Mouse (Mus musculus): Measurements from ENCODE around the gene Gm42420.

- TF ChIP-seq CTCF (IDR thresholded peaks at IDR 0.05; ENCODE audit: borderline replicate concordance, extremely low read depth, insufficient read depth, insufficient read length), result no peak
- no peak for TF ChIP-seq POLR2A (IDR thresholded peaks at IDR 0.05; ENCODE audit: borderline replicate concordance, extremely low read depth, insufficient read depth, insufficient read length, poor library complexity, severe bottlenecking)
Observed at GRCm38 (mm10) chr6:39537276-39537675, 48.3 kb upstream of the Gm42420 start.

All from brain, embryonic 14.5 days (tissue).